Mouse (Mus musculus) activated CD4-positive, CD25-positive, alpha-beta regulatory T cell, adult 9 weeks (primary cell): ENCODE results near the gene Syngr4. TPM values are rescaled to one million over a fixed set of nuclear protein-coding genes. Genes with fewer than 3 reads are reported as not detected.

Experiments
- polyA plus RNA-seq: library from polyadenylated mRNA; unstranded; fragments of 100-300 nt; shearing (Covaris generic); gene quantifications from one replicate; pipeline ENCODE4 v1.2.1, GENCODE M21; 2017

Syngr4 gene
- polyA plus RNA-seq = 0.39 TPM

GRCm38 (mm10) chr7:45896517-45897257 is at the start of gene Syngr4, which contains the start of gene Tmem143:
Syngr4 (minus strand) TSS chr7:45896714.
Tmem143 (plus strand) TSS chr7:45896941.

GRCm38 (mm10) chr7:45923762-45924428 is 27.4 kb upstream of the Syngr4 start, which contains the start of gene Ccdc114:
Ccdc114 (plus strand) TSS chr7:45924072.

GRCm38 (mm10) chr7:45921242-45921621 is 24.7 kb upstream of the Syngr4 start, which contains the start of gene Emp3:
Emp3 (minus strand) TSS chr7:45921404.

GRCm38 (mm10) chr7:45878278-45878677 is 18.2 kb downstream of the Syngr4 start, which contains the start of gene Grin2d:
Grin2d (minus strand) TSS chr7:45878378.

GRCm38 (mm10) chr7:45872624-45873023 is 23.9 kb downstream of the Syngr4 start, which contains the start of gene Kdelr1:
Kdelr1 (plus strand) TSS chr7:45872772.

Other genes starting within 250 kb of the Syngr4 start
- 0.17 TPM for gene Fut2, start 230.3 kb downstream of the Syngr4 start, polyA plus RNA-seq
- gene Ntn5, start 212.7 kb downstream of the Syngr4 start, polyA plus RNA-seq = not detected
- 0.33 TPM for gene Sec1, start 202.3 kb downstream of the Syngr4 start, polyA plus RNA-seq
- 8.1 TPM for gene Car11, start 196.9 kb downstream of the Syngr4 start, polyA plus RNA-seq
- 12.6 TPM for gene Dbp, start 191.6 kb downstream of the Syngr4 start, polyA plus RNA-seq
- gene Rpl18, start 181.3 kb downstream of the Syngr4 start, polyA plus RNA-seq = 1,812 TPM
- 37.7 TPM for gene Sphk2, start 178.7 kb downstream of the Syngr4 start, polyA plus RNA-seq
- gene Fam83e, start 175.5 kb downstream of the Syngr4 start, polyA plus RNA-seq = not detected
- not detected for gene Spaca4, start 170.9 kb downstream of the Syngr4 start, polyA plus RNA-seq
- gene Lmtk3, start 113.0 kb downstream of the Syngr4 start, polyA plus RNA-seq = not detected
- 1.6 TPM for gene Sult2b1, start 112.0 kb downstream of the Syngr4 start, polyA plus RNA-seq
- gene Cyth2, start 82.1 kb downstream of the Syngr4 start, polyA plus RNA-seq = 28.9 TPM
- not detected for gene Kcnj14, start 71.9 kb downstream of the Syngr4 start, polyA plus RNA-seq
- gene Grwd1, start 65.8 kb downstream of the Syngr4 start, polyA plus RNA-seq = 42.0 TPM
- 119 TPM for gene Kdelr1, start 23.9 kb downstream of the Syngr4 start, polyA plus RNA-seq
- not detected for gene Grin2d, start 18.3 kb downstream of the Syngr4 start, polyA plus RNA-seq
- 7.9 TPM for gene Tmem143, start 227 bp upstream of the Syngr4 start, polyA plus RNA-seq
- gene Emp3, start 24.7 kb upstream of the Syngr4 start, polyA plus RNA-seq = 689 TPM
- 2.2 TPM for gene Ccdc114, start 27.4 kb upstream of the Syngr4 start, polyA plus RNA-seq
- not detected for gene Abcc6, start 133.6 kb upstream of the Syngr4 start, polyA plus RNA-seq
- 22.0 TPM for gene Nomo1, start 137.0 kb upstream of the Syngr4 start, polyA plus RNA-seq
- not detected for gene Kcnj11, start 204.1 kb upstream of the Syngr4 start, polyA plus RNA-seq